Mouse (Mus musculus) heart, adult 2 months (tissue): ENCODE measurements around the gene Wnt7a. TPM values are rescaled to one million over a fixed set of nuclear protein-coding genes. Genes with fewer than 3 reads are reported as not detected.

Experiments
- DNase-seq, 2 experiments: peaks; one replicate each; pipeline ENCODE4 v3.0.0; 2021
- H3K27ac ChIP-seq: fragments of 200-600 bp; 2 replicates; pipeline ENCODE4 v1.8.1; 2022
- H3K27me3 ChIP-seq: fragments of 200-500 bp; 2 replicates; pipeline ENCODE4 v1.6.1; 2012; ENCODE audit warnings: mild to moderate bottlenecking, low read length, inconsistent platforms, mixed read lengths; ENCODE audit not compliant: control insufficient read depth, insufficient read depth
- H3K36me3 ChIP-seq: fragments of 200-500 bp; 2 replicates; pipeline ENCODE4 v1.6.1; 2012; ENCODE audit warnings: low read length, inconsistent platforms; ENCODE audit not compliant: control insufficient read depth, insufficient read depth
- H3K4me1 ChIP-seq: fragments of 200-500 bp; 2 replicates; pipeline ENCODE4 v1.6.1; 2011; ENCODE audit warnings: low read length; ENCODE audit not compliant: control insufficient read depth, insufficient read depth
- H3K4me3 ChIP-seq: fragments of 200-600 bp; 2 replicates; pipeline ENCODE4 v1.8.1; 2022
- H3K79me2 ChIP-seq: fragments of 200-500 bp; replicated peaks from 2 replicates; pipeline ENCODE4 v1.6.1; 2012; ENCODE audit warnings: mild to moderate bottlenecking, inconsistent platforms, low read length, moderate library complexity, mixed read lengths; ENCODE audit not compliant: control insufficient read depth, insufficient read depth
- H3K9ac ChIP-seq: fragments of 200-500 bp; 2 replicates; pipeline ENCODE4 v1.6.1; 2012; ENCODE audit warnings: low read depth, mild to moderate bottlenecking, control low read depth, inconsistent platforms, low read length, mixed read lengths
- CTCF ChIP-seq: fragments of 200-600 bp; IDR thresholded peaks from 2 replicates; pipeline ENCODE4 v1.8.1; 2022; ENCODE audit warnings: antibody characterized with exemption, mild to moderate bottlenecking, moderate library complexity
- EP300 ChIP-seq: fragments of 200-500 bp; IDR thresholded peaks from 2 replicates; pipeline ENCODE4 v1.6.1; 2011; ENCODE audit warnings: low read depth, low read length, control low read depth; ENCODE audit not compliant: insufficient read depth
- POLR2A ChIP-seq: fragments of 200-500 bp; IDR thresholded peaks from 2 replicates; pipeline ENCODE4 v1.6.1; 2011; ENCODE audit warnings: mild to moderate bottlenecking, low read depth, low read length, control low read depth; ENCODE audit not compliant: insufficient read depth
- WGBS: fragments of 180-500 bp; shearing (Covaris S2); methylation state at CpG from one replicate; pipeline ENCODE4 v1.1.7; 2018; 5-methylcytosine and 5-hydroxymethylcytosine counted together
- intact Hi-C: fragments of 180-260 bp; cut with DNase I; formaldehyde crosslinking; loops from one replicate; pipeline ENCODE4 v1.15.1; 2025
- polyA plus RNA-seq: library from polyadenylated mRNA; depleted of rRNA; stranded (reverse); fragments of >200 nt; gene quantifications from 2 replicates; pipeline ENCODE4 v1.2.3, GENCODE M21; 2012
- total RNA-seq, 2 experiments: library from RNA; stranded (reverse); gene quantifications; 2 replicates each; pipeline ENCODE4 v1.2.3; 2021

Wnt7a gene
- total and polyA plus RNA-seq, 3 experiments: not detected

GRCm38 (mm10) chr6:91365480-91365879, 45.7 kb downstream of the Wnt7a start:
- H3K27me3 ChIP-seq: no peaks in the 10 kb centered on the region
- H3K27ac ChIP-seq: no peak overlapping the region
- no peaks in the 10 kb centered on the region for H3K4me1 ChIP-seq
- no peak for DNase-seq
- H3K36me3 ChIP-seq: no peaks in the 10 kb centered on the region
- TF ChIP-seq EP300: no peak
- no peak for TF ChIP-seq POLR2A
- no peak for TF ChIP-seq CTCF
- H3K4me3 ChIP-seq: no peak overlapping the region
- 61% methylated on average over 14 of the region's 14 CpGs for WGBS
- intact Hi-C loops: no loop called here
- no peak overlapping the region for H3K9ac ChIP-seq
- no peaks in the 10 kb centered on the region for H3K79me2 ChIP-seq

- no peak overlapping the region for H3K27ac ChIP-seq
- H3K79me2 ChIP-seq: no peaks in the 10 kb centered on the region
- intact Hi-C loops: no loop called here
- DNase-seq: no peak
- TF ChIP-seq POLR2A: no peak
- no peak for TF ChIP-seq CTCF
- TF ChIP-seq EP300: no peak
- 72% methylated on average over 2 of the region's 2 CpGs for WGBS
- no peak overlapping the region for H3K9ac ChIP-seq
- no peaks in the 10 kb centered on the region for H3K4me1 ChIP-seq
- H3K36me3 ChIP-seq: no peaks in the 10 kb centered on the region
- H3K4me3 ChIP-seq: no peak overlapping the region
- H3K27me3 ChIP-seq: no peaks in the 10 kb centered on the region
Observed at GRCm38 (mm10) chr6:91362756-91363155, 48.4 kb downstream of the Wnt7a start.

- H3K36me3 ChIP-seq: no peaks in the 10 kb centered on the region
- H3K4me3 ChIP-seq: no peak overlapping the region
- H3K79me2 ChIP-seq: no peaks in the 10 kb centered on the region
- intact Hi-C loops: no loop called here
- H3K4me1 ChIP-seq: no peaks in the 10 kb centered on the region
- no peak overlapping the region for H3K9ac ChIP-seq
- TF ChIP-seq CTCF: no peak
- no peak for TF ChIP-seq POLR2A
- TF ChIP-seq EP300: no peak
- no peak overlapping the region for H3K27ac ChIP-seq
- no peak for DNase-seq
- H3K27me3 ChIP-seq: no peaks in the 10 kb centered on the region
- WGBS: 80% methylated on average over 6 of the region's 6 CpGs
Observed at GRCm38 (mm10) chr6:91360998-91361397, 50.2 kb downstream of the Wnt7a start.

GRCm38 (mm10) chr6:91360371-91360690, 50.8 kb downstream of the Wnt7a start:
- H3K27me3 ChIP-seq: no peaks in the 10 kb centered on the region
- intact Hi-C loops: no loop called here

GRCm38 (mm10) chr6:91359672-91360370, 51.3 kb downstream of the Wnt7a start:
- H3K9ac ChIP-seq: no peak overlapping the region
- H3K79me2 ChIP-seq: no peaks in the 10 kb centered on the region
- no peak for DNase-seq
- 76% methylated on average over 7 of the region's 7 CpGs for WGBS
- H3K36me3 ChIP-seq: no peaks in the 10 kb centered on the region
- no peak overlapping the region for H3K4me3 ChIP-seq
- TF ChIP-seq CTCF (no peak), POLR2A (no peak), EP300 (no peak)
- H3K27me3 ChIP-seq: no peaks in the 10 kb centered on the region
- intact Hi-C loops: no loop called here
- no peak overlapping the region for H3K27ac ChIP-seq
- no peaks in the 10 kb centered on the region for H3K4me1 ChIP-seq

More at GRCm38 (mm10) chr6:91360371-91360690, 50.8 kb downstream of the Wnt7a start:
- Histone ChIP-seq H3K27ac (no peak overlapping the region), H3K9ac (no peak overlapping the region), H3K4me3 (no peak overlapping the region), H3K36me3 (no peaks in the 10 kb centered on the region), H3K4me1 (no peaks in the 10 kb centered on the region), H3K79me2 (no peaks in the 10 kb centered on the region)
- no peak for DNase-seq
- 82% methylated on average over 4 of the region's 4 CpGs for WGBS
- no peak for TF ChIP-seq POLR2A
- TF ChIP-seq EP300: no peak
- TF ChIP-seq CTCF: no peak

GRCm38 (mm10) chr6:91358866-91359656, 52.1 kb downstream of the Wnt7a start:
- WGBS: 73% methylated on average over 6 of the region's 6 CpGs
- intact Hi-C loops: no loop called here
- Histone ChIP-seq H3K27ac (no peak overlapping the region), H3K4me1 (no peaks in the 10 kb centered on the region), H3K36me3 (no peaks in the 10 kb centered on the region), H3K9ac (no peak overlapping the region), H3K4me3 (no peak overlapping the region), H3K27me3 (no peaks in the 10 kb centered on the region), H3K79me2 (no peaks in the 10 kb centered on the region)
- no peak for TF ChIP-seq CTCF
- no peak for TF ChIP-seq EP300
- DNase-seq: no peak
